Mouse (Mus musculus) embryo, embryonic 10.5 days (tissue): Measurements from ENCODE around the gene Peg12.

Experiments
- DNase-seq: peaks from one replicate; pipeline ENCODE4 v3.0.0-alpha.2; 2015; ENCODE audit warnings: low spot score

Gene Peg12

GRCm38 (mm10) chr7:62463878-62464755 lies at the start of gene Peg12:
TSS of gene Peg12 (minus strand) at chr7:62464510.
- DNase-seq = peak; percentile 74

- no peak for DNase-seq
Observed at GRCm38 (mm10) chr7:62486139-62486538, 21.8 kb upstream of the Peg12 start.

- peak; percentile 51 for DNase-seq
Observed at GRCm38 (mm10) chr7:62463007-62463877, 1.1 kb downstream of the Peg12 start.

- peak; percentile 78 for DNase-seq
Observed at GRCm38 (mm10) chr7:62462229-62463006, 1.9 kb downstream of the Peg12 start.

- DNase-seq = no peak
Observed at GRCm38 (mm10) chr7:62452353-62452752, 12.0 kb downstream of the Peg12 start.

- DNase-seq = peak; percentile 66
Observed at GRCm38 (mm10) chr7:62445431-62446165, 18.7 kb downstream of the Peg12 start.

GRCm38 (mm10) chr7:62436394-62436793 lies 27.9 kb downstream of the Peg12 start:
- peak; percentile 41 for DNase-seq

- DNase-seq = peak; percentile 54
Observed at GRCm38 (mm10) chr7:62433243-62433642, 31.1 kb downstream of the Peg12 start.

- DNase-seq = peak; percentile 62
Observed at GRCm38 (mm10) chr7:62428337-62428736, 36.0 kb downstream of the Peg12 start.

- peak; percentile 74 for DNase-seq
Observed at GRCm38 (mm10) chr7:62423210-62423609, 41.1 kb downstream of the Peg12 start.

- DNase-seq = peak; percentile 73
Observed at GRCm38 (mm10) chr7:62420566-62420965, 43.7 kb downstream of the Peg12 start.

GRCm38 (mm10) chr7:62419493-62420360 lies 44.6 kb downstream of the Peg12 start, which contains the start of gene Mkrn3:
TSS of gene Mkrn3 (minus strand) at chr7:62420139.
- DNase-seq = peak; percentile 91

- DNase-seq = no peak
Observed at GRCm38 (mm10) chr7:62419105-62419492, 45.2 kb downstream of the Peg12 start.

GRCm38 (mm10) chr7:62418346-62418745 lies 46.0 kb downstream of the Peg12 start:
- DNase-seq = no peak

GRCm38 (mm10) chr7:62416173-62416572 lies 48.1 kb downstream of the Peg12 start:
- DNase-seq = peak; percentile 69

- peak; percentile 60 for DNase-seq
Observed at GRCm38 (mm10) chr7:62415222-62415621, 49.1 kb downstream of the Peg12 start.
